Mouse (Mus musculus) cerebellum, adult 9-10 months (tissue): ENCODE measurements around the gene Trib3.

Source experiments
- DNase-seq: peaks from one replicate; pipeline ENCODE4 v3.0.0; 2022

Trib3 gene

DNA sequence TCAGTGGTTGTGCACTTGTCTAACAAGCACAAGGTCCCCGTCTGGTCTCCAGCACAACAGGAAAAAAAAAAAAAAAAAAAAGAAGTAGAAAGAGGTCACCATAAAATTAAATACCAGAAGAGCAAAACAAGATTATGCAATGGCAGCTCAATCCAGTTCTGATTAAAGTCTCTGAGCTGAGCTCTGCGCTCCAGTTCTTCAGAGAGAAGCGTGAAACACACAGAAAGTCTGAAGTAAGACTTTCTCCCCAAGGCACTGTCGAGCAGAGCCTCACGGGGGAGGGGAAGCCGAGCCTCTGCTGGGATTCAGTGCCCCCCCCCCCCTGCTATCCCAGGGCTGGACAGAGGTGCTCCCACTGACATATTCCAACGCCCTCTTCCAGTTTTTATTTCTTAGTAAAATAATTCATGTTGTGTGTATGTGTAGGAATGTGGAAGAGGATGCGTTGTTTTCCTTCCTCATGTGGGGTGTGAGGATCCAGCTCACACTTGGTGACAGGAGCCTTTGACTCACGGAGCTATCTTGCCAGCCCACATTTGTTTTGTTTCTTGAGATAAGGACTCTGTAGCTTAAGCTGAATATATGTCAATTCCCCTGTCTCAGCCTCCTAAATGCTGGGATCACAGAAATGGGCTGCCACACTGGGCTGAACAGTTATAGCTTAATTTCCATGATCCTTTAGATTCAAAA, 3.1 kb upstream of the Trib3 start:
- no peak for DNase-seq

DNA sequence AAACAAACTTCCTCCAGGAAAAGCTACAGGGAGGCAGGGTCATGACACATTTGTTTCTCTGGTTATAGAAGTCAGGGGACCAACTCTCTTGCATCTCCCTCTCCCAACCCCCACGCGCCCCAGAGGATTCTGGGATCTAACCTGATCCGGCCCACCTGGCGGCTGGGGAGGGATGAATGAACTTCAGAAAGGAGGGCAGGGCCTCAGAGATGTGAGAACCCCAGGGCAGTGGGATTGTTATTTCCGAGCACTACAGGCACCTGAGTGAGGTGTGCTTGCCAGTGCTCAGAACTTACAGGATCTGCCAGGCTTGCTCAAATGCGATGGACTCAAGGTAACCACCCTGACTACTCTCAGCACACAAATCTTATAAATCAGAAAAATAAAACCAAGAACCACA, 1.6 kb upstream of the Trib3 start:
- no peak for DNase-seq

DNA sequence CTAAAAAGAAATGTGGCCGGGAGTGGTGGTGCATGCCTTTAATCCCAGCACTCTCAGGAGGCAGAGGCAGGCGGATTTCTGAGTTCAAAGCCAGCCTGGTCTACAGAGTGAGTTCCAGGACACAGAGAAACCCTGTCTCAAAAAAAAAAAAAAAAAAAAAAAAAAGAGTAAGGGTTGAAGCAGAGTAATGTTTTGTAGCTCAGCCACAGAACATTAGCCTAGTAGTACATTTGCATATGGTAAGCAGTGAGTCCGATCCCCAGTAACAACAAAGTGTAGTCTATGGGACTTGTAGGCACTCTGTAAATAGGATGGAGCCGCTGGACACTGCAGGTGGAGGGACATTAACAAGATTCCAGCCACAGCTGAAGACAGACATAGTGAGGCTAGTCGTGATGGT, 1.1 kb upstream of the Trib3 start:
- DNase-seq, result no peak

DNA sequence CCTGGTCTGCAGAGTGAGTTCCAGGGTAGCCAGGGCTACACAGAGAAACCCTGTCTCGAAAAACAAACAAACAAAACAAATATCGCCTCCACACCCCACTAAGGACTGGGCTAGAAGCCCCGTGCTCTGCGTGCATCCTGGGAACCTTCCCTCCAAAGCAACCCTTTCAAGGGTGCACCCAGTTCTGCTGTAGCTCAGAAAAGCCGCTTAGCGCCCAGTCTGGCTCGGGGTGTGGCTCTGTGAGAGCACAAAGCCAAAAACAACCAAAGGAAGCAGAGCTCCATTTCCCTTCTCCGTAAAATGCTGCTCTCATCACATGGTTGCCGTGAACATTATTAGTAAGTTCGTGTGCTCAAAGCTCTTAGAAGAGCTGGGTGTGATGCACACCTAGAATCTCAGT, 529 bp upstream of the Trib3 start:
- no peak for DNase-seq

DNA sequence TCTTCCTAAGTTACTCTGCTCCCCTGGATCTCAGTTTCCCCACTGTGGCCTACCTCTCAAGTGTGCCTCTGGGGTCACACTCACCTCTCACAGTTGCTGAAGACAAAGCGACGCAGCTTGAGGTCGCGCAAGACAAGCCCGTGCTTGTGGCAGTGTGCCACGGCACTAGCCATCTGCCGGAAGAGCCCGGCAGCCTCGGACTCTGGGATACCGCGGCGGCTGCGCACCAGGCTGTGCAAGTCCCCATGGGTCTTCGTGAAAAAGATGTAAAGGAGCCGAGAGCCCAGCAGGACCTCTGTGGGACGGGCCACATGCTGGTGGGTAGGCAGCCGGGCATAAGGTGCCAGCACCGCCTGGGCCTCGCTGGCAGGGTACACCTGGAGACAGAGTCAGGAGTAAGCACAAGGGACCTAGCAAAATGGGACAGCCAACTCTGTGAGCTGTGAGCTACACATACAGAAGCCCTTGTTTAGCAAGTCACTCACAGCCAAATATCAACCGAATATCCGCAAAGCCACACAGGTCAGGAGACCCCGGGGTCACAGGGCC, 4.1 kb downstream of the Trib3 start:
- DNase-seq, result peak; percentile 64

DNA sequence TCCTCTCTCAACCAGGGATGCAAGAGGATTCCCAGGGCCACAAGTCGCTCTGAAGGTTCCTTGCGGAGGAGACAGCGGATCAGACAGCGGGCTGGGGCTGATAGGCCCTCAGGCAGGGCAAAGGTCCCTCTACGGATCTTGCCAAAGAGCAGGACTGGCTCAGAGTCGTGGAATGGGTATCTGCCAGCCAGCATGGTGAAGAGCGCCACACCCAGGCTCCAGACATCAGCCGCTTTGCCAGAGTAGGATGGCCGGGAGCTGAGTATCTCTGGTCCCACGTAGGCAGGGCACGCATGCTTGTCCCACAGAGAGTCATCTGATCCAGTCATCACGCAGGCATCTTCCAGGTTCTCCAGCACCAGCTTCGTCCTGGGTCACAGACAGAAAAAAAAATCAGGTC, 5.5 kb downstream of the Trib3 start:
- DNase-seq, result no peak

DNA sequence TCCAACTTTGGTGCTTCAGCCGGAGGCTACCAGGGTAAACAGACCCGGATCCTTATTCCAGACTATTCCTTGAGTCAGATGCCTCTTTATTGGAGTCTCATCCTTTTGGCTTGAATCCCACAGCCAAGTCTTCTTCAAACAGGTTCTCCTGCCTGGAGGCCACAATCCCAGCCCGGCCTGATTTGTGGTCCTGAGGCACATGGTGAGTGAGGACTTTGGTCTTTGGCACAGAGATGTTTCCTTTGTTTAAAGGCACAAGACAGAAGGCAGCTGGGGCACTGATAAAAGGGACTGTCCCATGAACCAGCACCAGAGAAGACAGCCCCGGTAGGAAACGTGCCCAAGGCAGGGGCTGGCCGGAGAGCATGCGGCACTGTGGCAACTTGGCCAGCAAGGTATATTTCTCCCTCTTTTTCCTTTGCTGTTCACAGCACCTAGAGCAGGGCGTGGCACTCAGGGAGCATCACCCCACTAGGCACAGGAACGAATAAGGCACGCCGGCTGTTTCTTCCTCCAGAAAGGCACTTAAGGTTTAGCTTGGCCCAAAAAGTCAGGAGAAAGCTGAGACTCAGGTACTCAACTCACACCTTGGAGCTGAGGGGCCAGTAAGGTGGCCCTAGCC, 6.1 kb downstream of the Trib3 start:
- no peak for DNase-seq

DNA sequence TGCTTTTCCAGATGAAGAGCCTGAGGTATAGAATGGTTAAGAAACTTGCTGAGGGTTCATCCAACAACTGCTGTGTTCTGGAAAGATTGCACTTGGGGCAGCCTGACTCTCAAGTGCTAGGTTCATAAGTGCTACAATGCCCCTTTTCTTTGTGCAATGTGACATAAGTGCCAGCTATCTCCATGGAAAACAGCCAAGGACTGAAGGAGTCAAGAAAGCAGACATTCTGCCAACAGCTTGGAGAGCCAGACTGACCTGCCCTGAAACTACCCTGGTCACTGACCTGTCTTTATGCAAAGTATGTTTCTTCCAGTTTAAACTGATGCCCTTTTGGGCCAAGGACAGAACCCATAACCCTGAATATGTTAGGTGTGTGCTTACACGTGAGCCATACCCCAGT, 7.0 kb downstream of the Trib3 start:
- no peak for DNase-seq

DNA sequence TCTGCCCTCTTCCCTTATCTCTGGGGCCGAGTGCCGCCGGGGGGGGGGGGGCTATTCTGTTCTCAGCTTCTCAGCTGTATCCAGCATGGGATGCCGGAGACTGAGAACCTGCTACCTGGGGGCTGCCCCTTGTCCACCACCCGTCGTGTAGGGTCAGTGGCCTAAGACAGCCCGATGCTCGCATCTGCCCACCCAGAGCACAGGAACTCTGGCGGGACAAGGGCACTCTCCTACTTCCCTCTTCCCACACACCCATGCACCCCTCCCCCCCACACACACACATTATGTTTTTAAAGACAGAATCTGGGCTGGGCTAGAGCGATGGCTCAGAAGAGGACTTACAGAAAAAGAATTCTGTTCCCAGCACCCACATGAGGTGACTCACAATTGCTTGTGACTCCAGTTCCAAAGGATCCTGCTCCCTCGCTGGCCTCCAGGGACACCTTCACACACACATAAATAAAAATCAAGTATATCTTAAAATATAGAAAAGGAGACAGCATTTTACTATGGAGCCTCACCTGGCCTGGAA, 8.5 kb downstream of the Trib3 start:
- no peak for DNase-seq

DNA sequence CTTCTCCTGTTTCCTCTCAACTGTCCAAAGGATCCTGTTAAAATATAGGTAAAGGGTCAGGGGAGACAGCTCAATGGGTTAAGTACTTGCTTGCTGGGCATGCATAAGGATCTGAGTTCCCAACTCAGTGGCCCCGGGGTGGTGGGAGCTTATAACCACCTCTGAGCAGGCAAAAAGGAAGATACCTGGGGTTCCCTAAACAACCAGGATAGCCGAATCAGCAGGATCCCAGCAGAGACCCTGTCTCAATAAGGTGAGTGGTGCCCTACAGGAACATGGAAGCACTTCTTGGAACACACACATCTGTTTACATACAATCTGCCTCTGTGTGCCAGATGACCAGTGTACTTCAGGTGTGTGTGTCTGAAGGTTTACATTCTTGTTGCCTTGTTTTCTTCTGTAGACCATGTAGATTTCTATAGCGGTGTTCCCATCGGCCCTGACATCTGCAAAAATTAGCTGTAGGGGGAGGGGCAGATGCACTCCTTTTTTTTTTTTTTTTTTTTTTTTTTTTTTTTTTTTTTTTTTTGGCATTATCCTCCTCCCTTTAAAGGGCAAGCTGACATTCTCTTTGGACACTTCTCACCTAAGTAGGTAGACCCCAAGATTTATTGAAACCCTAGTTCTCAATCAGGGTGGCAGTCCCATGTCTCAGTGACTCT, 10.4 kb downstream of the Trib3 start:
- DNase-seq, result no peak

DNA sequence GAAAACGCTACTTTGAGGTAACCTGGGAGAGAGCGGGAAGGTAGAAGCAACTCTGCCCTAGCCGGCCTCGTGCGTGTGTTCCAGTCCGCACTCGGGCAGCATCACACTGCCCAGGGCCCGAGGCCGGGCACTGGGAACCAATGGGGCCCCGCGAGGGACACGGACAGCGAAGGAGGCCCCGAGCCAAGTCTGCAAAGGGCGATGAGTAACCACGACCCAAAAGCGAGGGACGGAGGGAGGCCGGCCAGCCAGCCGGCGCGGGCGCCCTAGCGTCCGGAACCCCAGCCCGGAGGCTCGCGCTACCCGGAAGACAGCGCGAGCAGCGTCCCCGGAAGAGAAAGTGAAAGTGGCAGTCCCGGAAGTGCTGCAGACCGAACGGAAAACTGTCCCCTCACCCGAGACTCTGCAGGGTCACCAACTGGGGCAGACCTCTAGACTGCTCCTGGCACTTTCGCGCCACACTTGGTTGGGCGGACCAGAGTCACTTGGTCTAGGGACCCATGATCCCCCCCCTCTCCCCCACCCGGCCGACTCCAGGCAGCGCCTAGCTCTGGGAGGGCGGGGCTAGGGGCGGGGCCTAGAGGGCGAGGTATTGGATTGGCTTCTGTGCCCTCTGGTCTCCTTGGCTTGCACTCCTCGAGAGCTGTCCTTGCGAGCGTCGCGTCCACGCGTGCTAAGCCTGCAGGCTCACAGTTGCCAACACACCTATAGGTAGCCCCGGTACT, 11.6 kb downstream of the Trib3 start, which contains the start of gene Rbck1:
Rbck1 (minus strand) TSS at position 553 of the 725 bp plus-strand sequence.
- peak; percentile 95 for DNase-seq

DNA sequence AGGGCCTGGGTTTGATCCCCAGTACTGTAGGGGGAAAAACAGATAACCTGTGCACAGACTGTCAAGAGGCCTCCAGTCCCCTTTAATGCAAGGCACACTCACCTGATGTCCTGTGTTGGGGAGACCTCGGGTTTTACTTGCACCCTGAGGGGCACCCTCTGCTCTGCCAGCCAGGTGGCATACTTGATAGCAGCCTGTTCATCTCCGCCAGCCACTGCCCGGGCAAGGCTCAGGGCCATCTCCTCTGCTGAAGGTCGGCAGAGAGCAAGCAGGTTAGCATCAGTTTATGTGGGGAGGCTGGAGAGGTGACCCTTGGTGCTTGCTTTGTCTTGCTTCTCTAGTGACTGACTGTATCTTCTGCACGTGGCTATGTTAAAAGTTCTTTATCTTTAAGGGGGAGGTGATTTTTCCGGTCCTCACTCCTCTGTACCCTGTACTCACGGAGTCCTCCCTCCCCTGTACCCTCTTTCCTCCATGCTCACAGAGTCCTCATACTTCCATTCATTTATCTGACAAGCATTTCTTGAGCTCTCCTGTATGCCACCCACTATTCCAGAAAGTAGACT, 12.9 kb downstream of the Trib3 start:
- no peak for DNase-seq

DNA sequence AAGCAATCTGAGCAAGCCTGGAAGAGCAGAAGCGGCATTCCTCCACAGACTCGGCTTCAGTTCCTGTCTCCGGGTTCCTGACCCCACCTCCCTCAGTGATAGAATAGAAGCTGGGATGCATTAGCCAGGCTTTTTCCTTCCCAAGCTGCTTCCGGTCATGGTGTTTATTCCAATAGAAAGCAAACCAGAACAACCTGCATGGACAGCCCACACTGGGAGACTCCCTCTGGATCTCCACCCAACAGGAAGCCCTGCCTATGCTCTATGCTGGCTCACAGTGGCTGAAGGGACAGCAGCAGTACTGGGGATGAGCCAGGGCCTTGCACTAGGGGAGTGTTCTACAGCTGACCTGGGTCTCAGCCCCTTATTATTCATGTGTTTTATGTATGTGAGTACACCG, 15.9 kb downstream of the Trib3 start:
- DNase-seq, result no peak

DNA sequence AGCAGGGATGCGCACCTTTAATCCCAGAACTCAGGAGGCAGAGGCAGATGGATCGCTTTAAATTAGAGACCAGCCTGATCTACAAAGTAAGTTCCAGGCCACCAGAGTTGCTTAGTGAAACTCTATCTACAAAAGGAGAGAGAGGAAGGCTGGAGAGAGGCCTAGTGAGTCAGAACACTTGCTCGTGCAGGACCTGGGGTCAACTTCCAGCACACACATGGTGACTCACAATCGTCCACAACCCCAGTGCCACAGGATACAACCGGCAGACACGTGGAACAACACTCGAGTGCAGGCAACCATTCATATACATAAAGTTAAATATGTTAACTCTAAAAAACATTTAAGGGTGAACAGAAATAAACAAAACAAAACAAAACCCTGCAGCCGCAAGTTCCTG, 17.2 kb downstream of the Trib3 start:
- no peak for DNase-seq

DNA sequence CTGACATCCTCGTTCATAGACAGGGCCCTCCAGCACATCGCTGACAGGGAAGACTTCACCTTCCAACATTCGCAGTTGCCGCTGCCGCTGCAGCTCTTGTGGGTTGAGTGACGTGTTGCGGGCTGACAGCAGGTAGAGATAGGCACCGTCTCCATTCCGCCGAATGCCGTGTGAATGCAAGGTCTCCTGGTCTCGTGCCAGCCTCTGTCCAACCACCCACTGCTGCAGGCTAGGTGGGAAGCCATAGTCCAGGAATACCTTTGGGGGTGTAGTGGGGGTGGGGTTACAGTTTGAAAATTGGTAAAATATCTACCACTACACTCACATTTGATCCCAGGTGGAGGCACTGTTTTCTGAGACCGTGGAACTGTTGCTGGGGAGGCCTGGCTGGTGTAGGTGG, 17.7 kb downstream of the Trib3 start:
- no peak for DNase-seq

DNA sequence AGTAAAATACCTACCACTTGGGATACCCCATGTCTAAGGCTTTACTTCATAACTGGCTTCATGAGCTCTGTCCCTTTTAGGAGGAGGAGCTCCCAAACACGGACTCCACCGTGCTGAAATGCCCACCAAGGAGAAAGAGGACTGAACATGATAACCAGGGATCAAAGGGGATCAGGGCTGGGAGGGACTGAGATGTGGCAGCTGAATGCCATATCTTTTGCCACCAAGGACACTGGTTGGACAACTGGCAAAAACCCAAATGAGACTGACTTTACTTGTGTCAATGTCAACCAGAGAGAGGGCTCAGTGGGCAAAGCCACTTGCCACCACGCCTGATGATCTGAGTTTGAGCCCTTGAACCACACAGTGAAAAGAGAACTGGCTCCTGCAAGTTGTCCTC, 19.0 kb downstream of the Trib3 start:
- no peak for DNase-seq

DNA sequence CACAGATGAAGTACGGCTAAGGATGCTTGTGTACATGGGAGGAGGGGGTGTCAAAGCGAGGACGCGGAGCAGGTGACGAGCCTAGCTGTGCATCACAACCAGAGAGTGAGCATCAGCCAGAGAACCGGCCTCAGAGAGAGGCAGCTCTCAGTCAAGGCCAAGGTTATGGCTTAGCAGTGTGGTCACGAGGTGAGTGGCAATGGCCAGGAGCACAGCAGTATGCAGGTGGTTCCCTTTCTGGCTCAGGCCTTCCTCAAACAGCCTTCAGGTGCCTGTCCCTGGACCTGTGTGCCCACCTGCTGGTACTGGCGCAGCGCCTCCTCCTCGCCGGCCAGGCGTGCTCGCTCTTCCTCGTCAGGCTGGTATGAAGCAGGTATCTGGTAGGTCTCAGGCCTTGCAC, 19.9 kb downstream of the Trib3 start:
- peak; percentile 76 for DNase-seq

DNA sequence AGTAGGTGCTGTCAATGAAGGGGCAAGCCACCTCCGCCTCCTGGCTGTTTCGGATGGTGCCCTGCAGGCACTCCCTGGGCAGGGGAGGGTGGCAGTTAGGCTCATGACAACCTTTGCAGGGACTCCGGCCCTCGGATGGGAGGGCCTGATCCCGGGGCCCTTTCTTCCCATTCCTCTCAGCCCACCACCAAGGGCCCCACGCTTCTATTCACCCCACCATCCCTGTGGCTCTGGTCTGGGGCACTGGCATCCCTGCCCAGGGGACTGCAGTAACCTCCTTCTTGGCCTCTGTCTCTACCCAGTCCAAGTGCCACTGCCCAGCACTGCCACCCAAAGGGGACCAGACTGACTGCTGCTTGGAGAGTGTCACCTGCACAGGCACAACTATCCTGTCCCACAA, 21.6 kb downstream of the Trib3 start:
- no peak for DNase-seq

DNA sequence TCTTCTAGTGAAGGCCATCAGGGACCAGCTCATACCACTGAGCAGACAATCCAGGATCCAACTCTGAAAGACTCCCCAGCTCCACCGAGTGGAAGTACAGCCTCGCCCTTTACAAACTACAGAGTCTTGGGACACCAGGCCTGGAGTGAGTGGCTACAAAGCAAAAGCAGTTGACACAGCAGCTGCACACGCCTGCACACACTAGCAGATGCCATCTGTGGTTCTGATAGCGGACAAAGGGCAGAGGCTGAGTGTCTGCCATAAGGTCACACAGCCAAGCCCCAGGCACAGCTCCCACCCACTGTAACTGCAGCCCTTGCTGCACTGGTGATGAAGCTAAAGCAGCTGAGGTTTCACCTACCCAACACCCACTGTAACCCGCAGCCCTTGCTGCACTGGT, 22.3 kb downstream of the Trib3 start:
- DNase-seq, result no peak

DNA sequence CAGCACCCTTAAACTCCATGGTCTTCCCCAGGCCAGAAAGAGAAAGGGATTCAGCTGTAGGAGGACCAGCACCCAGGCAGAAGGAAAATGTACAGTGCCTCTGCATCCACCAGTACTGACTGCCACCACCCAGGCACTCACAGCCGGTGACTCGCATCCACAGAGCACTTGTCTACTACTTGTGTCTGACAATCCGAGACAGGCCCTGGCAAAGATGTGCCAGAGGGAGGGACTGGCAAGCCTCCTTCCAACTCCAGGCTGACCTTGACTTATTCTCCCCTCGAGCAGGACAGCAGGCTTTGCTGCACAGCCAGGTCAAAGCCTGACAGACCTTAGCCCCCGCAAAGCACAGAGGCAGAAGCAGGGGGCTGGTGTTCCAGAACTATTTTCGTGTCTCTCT, 26.8 kb downstream of the Trib3 start:
- DNase-seq, result no peak

DNA sequence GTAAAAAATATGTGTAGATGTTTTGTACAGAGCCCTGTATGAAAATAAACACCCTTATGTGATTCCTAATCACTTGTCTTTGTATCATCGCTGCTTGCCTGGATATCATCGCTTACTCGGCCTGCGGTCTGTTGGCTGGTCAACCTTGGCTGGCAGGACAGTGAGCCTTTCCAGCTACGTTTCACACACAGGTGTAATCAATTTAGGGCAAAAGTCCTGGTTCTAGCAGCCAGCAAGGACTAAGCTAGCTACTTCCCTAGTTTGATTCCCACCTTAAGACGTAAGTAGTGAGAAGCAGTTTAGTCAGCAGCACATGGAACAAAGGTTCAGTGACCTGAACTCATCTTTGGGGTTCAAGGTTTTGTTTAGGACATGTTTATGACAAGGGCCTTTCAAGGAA, 29.9 kb downstream of the Trib3 start:
- DNase-seq, result no peak

DNA sequence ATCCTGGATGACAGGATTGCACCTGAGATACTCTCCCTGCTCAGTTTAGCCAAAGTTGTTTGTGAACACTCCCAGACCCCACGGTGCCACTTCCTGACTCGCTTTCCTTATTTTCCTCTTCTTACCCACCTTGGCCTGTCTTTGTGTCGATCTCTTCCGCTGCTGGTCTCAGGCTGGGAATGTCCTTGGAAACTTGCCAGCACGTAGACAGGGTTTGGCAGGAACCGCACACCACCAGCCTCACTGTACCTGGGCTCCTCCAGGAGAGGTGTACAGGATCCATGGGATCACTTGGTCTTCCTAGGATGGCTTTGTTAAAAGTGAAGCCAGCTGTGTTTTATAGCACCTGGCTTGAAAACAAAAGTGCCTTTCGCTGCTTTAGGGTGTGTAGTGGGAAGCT, 30.8 kb downstream of the Trib3 start:
- no peak for DNase-seq

DNA sequence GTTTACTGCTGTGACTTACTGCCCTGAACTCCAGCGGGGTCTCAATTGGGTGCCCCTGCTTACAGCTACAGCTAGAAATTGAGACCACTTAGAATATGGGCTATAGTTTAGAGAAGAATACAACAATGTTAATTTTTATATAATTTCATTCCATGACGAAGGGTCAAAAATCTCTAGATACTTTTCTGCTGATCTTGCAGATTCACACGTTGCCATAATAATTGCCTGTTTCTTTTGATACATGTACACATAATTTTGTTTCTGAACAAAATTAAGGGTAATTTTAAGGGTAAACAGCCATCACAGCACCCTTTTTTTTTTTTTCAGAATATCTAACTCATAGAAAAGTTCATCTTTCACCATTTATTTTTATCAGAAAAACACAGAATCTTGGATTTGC, 36.6 kb downstream of the Trib3 start:
- DNase-seq, result no peak
